Mouse (Mus musculus) myocyte (in vitro differentiated cells): ENCODE data around the gene 4930539E08Rik.

Experiments used
- E2F4 ChIP-seq: IDR thresholded peaks from one replicate; pipeline ENCODE4 v1.6.1; 2011; ENCODE audit warnings: mild to moderate bottlenecking, control low read depth, moderate library complexity; ENCODE audit not compliant: insufficient read depth
- MAX ChIP-seq: IDR thresholded peaks from one replicate; pipeline ENCODE4 v1.6.1; 2011; ENCODE audit warnings: low read depth, mild to moderate bottlenecking, control low read depth
- POLR2A ChIP-seq: IDR thresholded peaks from one replicate; pipeline ENCODE4 v1.6.1; 2011; ENCODE audit warnings: low read depth, mild to moderate bottlenecking, control low read depth, moderate library complexity; ENCODE audit not compliant: insufficient read length
- TCF12 ChIP-seq: IDR thresholded peaks from one replicate; pipeline ENCODE4 v1.6.1; 2011; ENCODE audit warnings: mild to moderate bottlenecking, control low read depth; ENCODE audit not compliant: poor library complexity, insufficient read depth, severe bottlenecking
- USF1 ChIP-seq: IDR thresholded peaks from one replicate; pipeline ENCODE4 v1.6.1; 2011; ENCODE audit warnings: low read depth, mild to moderate bottlenecking, control low read depth, moderate library complexity

DNA sequence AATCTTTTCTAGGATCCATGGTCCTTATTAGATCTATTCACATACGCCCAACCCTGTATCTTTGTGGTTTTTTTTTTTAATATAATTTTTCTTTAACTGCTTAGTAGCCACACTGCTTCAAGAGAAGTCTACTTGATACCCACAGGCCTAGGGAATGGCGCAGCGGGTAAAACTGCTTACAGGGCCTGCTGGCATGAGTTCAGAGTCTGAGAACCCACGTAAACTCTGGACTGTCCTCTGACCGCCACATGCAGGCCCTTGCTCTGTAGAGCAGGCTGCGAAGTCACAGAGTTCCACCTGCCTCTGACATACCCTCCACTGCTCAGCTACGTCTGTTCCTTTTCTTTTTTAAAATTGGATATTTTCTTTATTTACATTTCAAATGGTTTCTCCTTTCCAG, 29.4 kb upstream of the 4930539E08Rik start:
- TF ChIP-seq TCF12 (no peak), USF1 (no peak), MAX (no peak), POLR2A (no peak), E2F4 (no peak)
